Mouse (Mus musculus) bone marrow, adult 2 months (tissue): ENCODE results near the gene Chpt1.

Experiments used
- CTCF ChIP-seq: fragments of 200-500 bp; IDR thresholded peaks from 2 replicates; pipeline ENCODE4 v1.5.1; 2011; ENCODE audit warnings: low read length, control low read depth; ENCODE audit not compliant: control insufficient read depth, insufficient read depth
- POLR2A ChIP-seq: fragments of 200-500 bp; IDR thresholded peaks from 2 replicates; pipeline ENCODE4 v1.6.1; 2011; ENCODE audit warnings: low read depth, mild to moderate bottlenecking, control low read depth, low read length, borderline replicate concordance; ENCODE audit not compliant: control insufficient read depth

- no peak for TF ChIP-seq CTCF
- TF ChIP-seq POLR2A: no peak
These were observed 100.9 kb downstream of the Chpt1 start for GRCm38 (mm10) chr10:88403021-88403420.
